Comparison of ENCODE assay signal across 9 mouse cellular contexts in the genomic region with DNA sequence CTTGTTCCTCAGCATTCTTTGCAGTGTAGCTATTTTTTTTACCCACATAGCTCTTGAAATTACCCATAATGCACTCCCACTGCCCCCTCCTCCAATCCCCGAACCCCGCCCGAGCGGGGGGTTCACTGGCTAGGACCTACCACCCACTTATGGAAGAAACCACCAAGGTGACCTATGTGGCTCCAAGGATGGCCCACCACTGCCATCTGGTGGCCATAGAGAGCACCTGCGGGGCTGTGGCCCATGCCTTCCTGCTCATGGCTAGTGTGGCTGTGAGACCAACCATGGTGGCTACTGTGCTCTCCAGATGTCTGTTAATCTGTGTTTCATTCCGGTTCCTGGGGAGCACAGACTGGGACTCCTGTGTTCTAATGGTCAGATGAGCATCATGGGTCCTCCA. TPM values are rescaled to one million over a fixed set of nuclear protein-coding genes. Genes with fewer than 3 reads are reported as not detected.
DNase-seq lines count a peak whose midpoint lies in the region; ATAC-seq and TF ChIP-seq lines count a peak whose summit lies in the region.
"Had no signal": no experiment of that assay in that cellular context is flagged by ENCODE, and none has a peak within 500 bp of the region (broad histone marks: within the 10 kb centered on the region; RNA-seq: fewer than 3 reads in every experiment).

No protein-coding gene starts in this region.

- no peak overlapping the region for H3K9ac ChIP-seq in forebrain, embryonic 12.5 days
- H3K9ac ChIP-seq in forebrain, embryonic 15.5 days (replicated peaks) = no peak overlapping the region
- no peak overlapping the region for H3K9ac ChIP-seq in MEL (ENCODE audit: control insufficient read depth, low read depth, low read length, poor library complexity, severe bottlenecking)
- no peak overlapping the region for H3K9ac ChIP-seq in heart, embryonic 15.5 days
- H3K9ac ChIP-seq in lung, embryonic 15.5 days = no peak overlapping the region

- peak; percentile 74 to 90 (median 76) for TF ChIP-seq CTCF in MEL (IDR thresholded peaks at IDR 0.05 in 2 of 3, conservative IDR thresholded peaks at IDR 0.05 in 1 of 3; ENCODE audit: control insufficient read depth in 1 of 3, insufficient read depth in 1 of 3, low read depth in 2 of 3, low read length in 3 of 3, poor library complexity in 1 of 3, severe bottlenecking in 1 of 3)

- H3K4me1 ChIP-seq in forebrain, embryonic 12.5 days = peaks cover 7% of the 10 kb centered on the region; the same call in 1 of the 2 replicates
- 0 out of 2 replicates have a peak, but pooled peaks cover 3% of the 10 kb centered on the region for H3K4me1 ChIP-seq in forebrain, embryonic 15.5 days
- no peaks in the 10 kb centered on the region for H3K4me1 ChIP-seq in MEL (ENCODE audit: control insufficient read depth in 1 of 2, insufficient read depth in 2 of 2, low read length in 2 of 2)
- H3K4me1 ChIP-seq in heart, embryonic 15.5 days (replicated peaks) = 0 out of 2 replicates have a peak, but pooled peaks cover 2% of the 10 kb centered on the region
- H3K4me1 ChIP-seq in lung, embryonic 15.5 days = no peaks in the 10 kb centered on the region
- H3K4me1 ChIP-seq: megakaryocyte, embryonic 14.5 days had no signal

- no peaks in the 10 kb centered on the region for H3K36me3 ChIP-seq in forebrain, embryonic 12.5 days (replicated peaks)
- no peaks in the 10 kb centered on the region for H3K36me3 ChIP-seq in forebrain, embryonic 15.5 days
- H3K36me3 ChIP-seq in MEL (ENCODE audit: control insufficient read depth in 1 of 2, insufficient read depth in 2 of 2, low read length in 2 of 2) = no peaks in the 10 kb centered on the region
- no peaks in the 10 kb centered on the region for H3K36me3 ChIP-seq in heart, embryonic 15.5 days
- H3K36me3 ChIP-seq in lung, embryonic 15.5 days = no peaks in the 10 kb centered on the region

- no peaks in the 10 kb centered on the region for H3K79me2 ChIP-seq in MEL (ENCODE audit: control insufficient read depth, insufficient read depth, low read length, poor library complexity)

- DNase-seq in MEL (ENCODE audit: low read depth, low spot score) = peak; percentile 52
- peak; percentile 81 to 83 for DNase-seq in cerebellum, postnatal 10 days
- DNase-seq in kidney, postnatal 25 days = peak; percentile 68 to 71
- peak; percentile 14 for DNase-seq in right cerebral cortex, postnatal 25 days

- no peak for TF ChIP-seq POLR2A in MEL (IDR thresholded peaks at IDR 0.05; ENCODE audit: control insufficient read depth in 1 of 2, insufficient read depth in 1 of 2, low read depth in 1 of 2, low read length in 2 of 2, poor library complexity in 1 of 2)

- no peak overlapping the region for H3K27ac ChIP-seq in forebrain, embryonic 12.5 days
- H3K27ac ChIP-seq in forebrain, embryonic 15.5 days (replicated peaks) = no peak overlapping the region
- no peak overlapping the region for H3K27ac ChIP-seq in MEL (ENCODE audit: control insufficient read depth, low read depth, low read length)
- H3K27ac ChIP-seq in heart, embryonic 15.5 days = no peak overlapping the region
- no peak overlapping the region for H3K27ac ChIP-seq in lung, embryonic 15.5 days

- no peak for TF ChIP-seq EP300 in MEL (IDR thresholded peaks at IDR 0.05; ENCODE audit: low read depth in 1 of 2, low read length in 2 of 2)

- peak; percentile 51; the same call in 1 of the 2 replicates for ATAC-seq in forebrain, embryonic 12.5 days (ENCODE audit: low FRiP score)
- ATAC-seq in forebrain, embryonic 15.5 days (replicated peaks) = no peak
- 0 out of 2 replicates have a peak, but pooled peaks have one; percentile 25 for ATAC-seq in heart, embryonic 15.5 days (replicated peaks; ENCODE audit: insufficient number of reproducible peaks, insufficient read depth, low FRiP score, low read depth)
- ATAC-seq in lung, embryonic 15.5 days (ENCODE audit: borderline replicate concordance, extremely low read depth, low FRiP score, low TSS enrichment) = peak; percentile 56; the same call in 1 of the 2 replicates

- WGBS in forebrain, embryonic 12.5 days = 23% methylated on average over 6 of the region's 6 CpGs
- 20% methylated on average over 6 of the region's 6 CpGs for WGBS in forebrain, embryonic 15.5 days
- 9% methylated on average over 6 of the region's 6 CpGs for WGBS in heart, embryonic 15.5 days
- 12% methylated on average over 6 of the region's 6 CpGs for WGBS in lung, embryonic 15.5 days

- peak; percentile 69 for TF ChIP-seq RAD21 in MEL (IDR thresholded peaks at IDR 0.05; ENCODE audit: low read depth, low read length)

- no peak overlapping the region for H3K4me3 ChIP-seq in forebrain, embryonic 12.5 days (replicated peaks)
- H3K4me3 ChIP-seq in forebrain, embryonic 15.5 days = no peak overlapping the region
- no peak overlapping the region for H3K4me3 ChIP-seq in MEL (ENCODE audit: control insufficient read depth in 1 of 2, insufficient read depth in 1 of 2, low read depth in 2 of 2, low read length in 2 of 2)
- no peak overlapping the region for H3K4me3 ChIP-seq in heart, embryonic 15.5 days
- no peak overlapping the region for H3K4me3 ChIP-seq in lung, embryonic 15.5 days
- H3K4me3 ChIP-seq: megakaryocyte, embryonic 14.5 days had no signal

- H3K9me3 ChIP-seq in forebrain, embryonic 12.5 days = no peaks in the 10 kb centered on the region
- H3K9me3 ChIP-seq in forebrain, embryonic 15.5 days = no peaks in the 10 kb centered on the region
- no peaks in the 10 kb centered on the region for H3K9me3 ChIP-seq in MEL (replicated peaks; ENCODE audit: insufficient read depth, low read length)
- H3K9me3 ChIP-seq in heart, embryonic 15.5 days (replicated peaks) = no peaks in the 10 kb centered on the region
- no peaks in the 10 kb centered on the region for H3K9me3 ChIP-seq in lung, embryonic 15.5 days

- H3K4me2 ChIP-seq in forebrain, embryonic 12.5 days = no peak overlapping the region
- H3K4me2 ChIP-seq in forebrain, embryonic 15.5 days (replicated peaks) = no peak overlapping the region
- H3K4me2 ChIP-seq in heart, embryonic 15.5 days = no peak overlapping the region
- H3K4me2 ChIP-seq in lung, embryonic 15.5 days = no peak overlapping the region

- peaks cover 45% of the 10 kb centered on the region for H3K27me3 ChIP-seq in forebrain, embryonic 12.5 days
- no peaks in the 10 kb centered on the region for H3K27me3 ChIP-seq in forebrain, embryonic 15.5 days
- no peaks in the 10 kb centered on the region for H3K27me3 ChIP-seq in MEL (ENCODE audit: control insufficient read depth in 1 of 2, insufficient read depth in 2 of 2, low read length in 2 of 2)
- H3K27me3 ChIP-seq in heart, embryonic 15.5 days = peaks cover 7% of the 10 kb centered on the region; the same call in 1 of the 2 replicates
- no peaks in the 10 kb centered on the region for H3K27me3 ChIP-seq in lung, embryonic 15.5 days

TF ChIP-seq in MEL, 35 proteins besides CTCF, POLR2A, EP300 and RAD21:
- TF ChIP-seq NELFE (IDR thresholded peaks at IDR 0.05; ENCODE audit: low read depth, low read length) (no peak), SMC3 (IDR thresholded peaks at IDR 0.05; ENCODE audit: low read depth, low read length) (peak; percentile 70), POLR2AphosphoS2 (IDR thresholded peaks at IDR 0.05; ENCODE audit: low read length) (no peak), TBP (IDR thresholded peaks at IDR 0.05; ENCODE audit: low read depth, low read length) (no peak), ZC3H11A (IDR thresholded peaks at IDR 0.05; ENCODE audit: low read depth, low read length) (peak; percentile 53), MAFK (IDR thresholded peaks at IDR 0.05; ENCODE audit: borderline replicate concordance, low read depth, low read length) (no peak)

RNA-seq across cellular contexts. Expression of a gene that starts 16.5 kb away (rescaled TPM):
- polyA plus RNA-seq in forebrain, embryonic 12.5 days (2016; fragmentation: Nextera tagmentation; extraction: Ambion mirVana) = not detected in 2 replicates
- polyA plus RNA-seq in forebrain, embryonic 15.5 days (2015; fragmentation: Nextera tagmentation; extraction: Ambion mirVana) = not detected in 2 replicates
- not detected in 2 replicates for total RNA-seq in MEL (2012; rRNA removed)
- polyA plus RNA-seq in MEL (2012; ENCODE audit: insufficient read depth in 1 of 2, insufficient read length in 2 of 2, low read depth in 1 of 2, low replicate concordance in 2 of 2, missing spikeins in 1 of 2) = not detected
- not detected in 2 replicates for polyA plus RNA-seq in heart, embryonic 15.5 days (2015; fragmentation: Nextera tagmentation; extraction: Ambion mirVana)
- not detected in 2 replicates for polyA plus RNA-seq in lung, embryonic 15.5 days (2015; fragmentation: Nextera tagmentation; extraction: Ambion mirVana)

RNA-seq across cellular contexts. Expression of a gene that starts 47.2 kb away (rescaled TPM):
- polyA plus RNA-seq in forebrain, embryonic 12.5 days (2016; fragmentation: Nextera tagmentation; extraction: Ambion mirVana) = 19.0 and 19.3 TPM in 2 replicates
- polyA plus RNA-seq in forebrain, embryonic 15.5 days (2015; fragmentation: Nextera tagmentation; extraction: Ambion mirVana) = 27.7 and 29.5 TPM in 2 replicates
- total RNA-seq in MEL (2012; rRNA removed) = 11.0 and 11.7 TPM in 2 replicates
- 10 to 100 TPM in 1 of 2 experiments, not detected in 1; 12.3 TPM for polyA plus RNA-seq in MEL (2012; ENCODE audit: insufficient read depth in 1 of 2, insufficient read length in 2 of 2, low read depth in 1 of 2, low replicate concordance in 2 of 2, missing spikeins in 1 of 2)
- 25.2 and 33.2 TPM in 2 replicates for polyA plus RNA-seq in heart, embryonic 15.5 days (2015; fragmentation: Nextera tagmentation; extraction: Ambion mirVana)
- 25.3 and 27.4 TPM in 2 replicates for polyA plus RNA-seq in lung, embryonic 15.5 days (2015; fragmentation: Nextera tagmentation; extraction: Ambion mirVana)

Comparison
In these comparisons a context has a peak if more than half of its experiments do, and no peak if none do; other contexts are left out.
1. DNase-seq: peak in every context shown above with its lines; median percentile 82 in cerebellum, postnatal 10 days; 70 in kidney, postnatal 25 days; 52 in MEL; 14 in right cerebral cortex, postnatal 25 days.